Mouse (Mus musculus): ENCODE results near the gene Dars. TPM values are rescaled to one million over a fixed set of nuclear protein-coding genes. Genes with fewer than 3 reads are reported as not detected.

The Dars gene
- polyA plus RNA-seq, 1 experiment: 9.5 TPM

- 64% methylated on average over 4 of the region's 4 CpGs for whole genome bisulfite sequencing
- DNase-seq (ENCODE audit: low read depth, low spot score): no peak
Observed at GRCm38 (mm10) chr1:128435551-128435950, 18.4 kb upstream of the Dars start.

DNA sequence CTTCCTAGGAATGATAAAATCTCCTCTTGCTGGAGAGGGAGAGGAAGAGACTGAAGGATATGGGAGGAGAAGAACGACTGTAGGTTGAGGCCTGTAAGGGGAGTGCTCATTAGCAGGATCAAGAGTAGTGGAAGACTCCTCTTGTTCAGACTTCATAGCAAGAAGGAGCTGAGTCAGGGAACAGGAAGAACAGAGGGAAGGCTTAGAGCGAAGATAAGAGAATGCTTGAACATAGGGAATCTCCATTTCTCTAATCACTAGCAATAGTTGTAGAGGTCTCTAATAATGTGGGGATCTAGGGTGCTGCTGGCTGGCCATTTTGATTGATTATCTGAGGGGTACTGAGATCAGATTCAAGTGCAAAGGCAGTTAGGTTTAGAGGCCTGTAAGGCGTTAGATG is 7.8 kb upstream of the Dars start:
- 83% methylated on average over 3 of the region's 3 CpGs for WGBS
- DNase-seq (ENCODE audit: low read depth, low spot score): no peak

- no peak for DNase-seq (ENCODE audit: low read depth, low spot score)
- 60% methylated on average over 5 of the region's 5 CpGs for WGBS
Observed at GRCm38 (mm10) chr1:128417533-128417888, 343 bp upstream of the Dars start.

- no peak for DNase-seq (ENCODE audit: low read depth, low spot score)
- 96% methylated on average over 5 of the region's 5 CpGs for WGBS
Observed at GRCm38 (mm10) chr1:128411141-128411540, 6.0 kb downstream of the Dars start.

DNA sequence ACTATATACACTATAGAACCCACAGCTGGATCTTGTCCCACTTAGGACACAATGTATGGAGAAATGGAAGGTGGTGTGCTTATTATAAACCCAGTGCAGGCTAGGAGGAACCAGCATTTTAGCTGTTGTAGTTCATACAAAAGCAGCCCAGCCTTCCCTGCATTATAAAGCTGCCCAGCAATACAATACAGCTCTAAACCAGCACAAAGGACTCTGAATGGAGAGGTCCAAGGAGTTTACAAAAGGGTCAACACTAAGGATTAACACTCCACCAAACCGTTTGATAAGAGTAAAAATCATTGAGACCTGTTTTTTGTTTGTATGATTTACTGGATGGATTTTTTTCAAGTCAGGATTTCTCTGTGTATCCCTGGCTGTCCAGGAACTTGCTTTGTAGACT is 10.3 kb downstream of the Dars start:
- 60% methylated on average over 1 of the region's 1 CpGs for WGBS
- no peak for DNase-seq (ENCODE audit: low read depth, low spot score)

- 67% methylated on average over 1 of the region's 1 CpGs for WGBS
- DNase-seq (ENCODE audit: low read depth, low spot score): no peak
Observed at GRCm38 (mm10) chr1:128405675-128406074, 11.5 kb downstream of the Dars start.

DNA sequence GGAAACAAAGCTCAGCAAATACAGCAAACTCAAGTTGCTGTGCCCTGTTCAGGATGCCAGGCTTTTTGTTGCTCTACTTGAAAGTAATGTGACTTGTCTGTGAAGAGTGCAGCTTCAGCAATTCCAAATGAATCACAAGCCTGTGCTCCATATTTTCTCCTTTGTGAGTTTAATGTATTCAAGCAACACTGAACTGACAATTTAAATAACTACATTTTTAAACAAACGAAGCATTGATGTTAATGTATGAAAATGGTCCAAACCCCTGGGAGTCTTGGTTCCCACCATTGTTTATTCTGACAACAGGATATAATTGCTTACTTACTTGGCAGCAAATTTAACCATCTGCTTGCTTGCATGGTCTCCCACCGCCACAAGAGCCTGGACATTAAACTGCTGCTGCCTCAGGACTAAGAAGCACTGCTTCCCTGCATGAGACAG is 12.1 kb downstream of the Dars start:
- no peak for DNase-seq (ENCODE audit: low read depth, low spot score)
- WGBS: 75% methylated on average over 2 of the region's 2 CpGs

DNA sequence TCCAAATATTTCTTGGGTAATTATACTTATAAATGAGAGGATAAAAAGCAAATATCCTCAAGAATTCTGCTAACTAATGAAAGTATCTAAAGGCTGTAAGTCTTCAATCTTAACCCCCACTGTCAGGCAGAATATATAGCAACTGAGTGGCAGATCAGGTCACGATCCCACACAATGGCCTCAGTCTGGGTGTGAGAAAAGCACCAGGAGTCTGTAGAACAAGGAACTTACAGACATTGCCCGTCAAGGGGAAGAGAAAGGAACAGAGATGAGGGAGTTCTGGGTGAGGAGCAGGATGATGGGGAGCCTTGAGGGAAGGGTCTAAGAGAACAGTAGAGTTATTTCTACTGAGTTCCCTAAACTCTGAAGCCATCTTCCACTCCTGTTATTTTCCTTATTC is 16.2 kb downstream of the Dars start:
- no peak for DNase-seq (ENCODE audit: low read depth, low spot score)
- WGBS: 79% methylated on average over 2 of the region's 2 CpGs

DNA sequence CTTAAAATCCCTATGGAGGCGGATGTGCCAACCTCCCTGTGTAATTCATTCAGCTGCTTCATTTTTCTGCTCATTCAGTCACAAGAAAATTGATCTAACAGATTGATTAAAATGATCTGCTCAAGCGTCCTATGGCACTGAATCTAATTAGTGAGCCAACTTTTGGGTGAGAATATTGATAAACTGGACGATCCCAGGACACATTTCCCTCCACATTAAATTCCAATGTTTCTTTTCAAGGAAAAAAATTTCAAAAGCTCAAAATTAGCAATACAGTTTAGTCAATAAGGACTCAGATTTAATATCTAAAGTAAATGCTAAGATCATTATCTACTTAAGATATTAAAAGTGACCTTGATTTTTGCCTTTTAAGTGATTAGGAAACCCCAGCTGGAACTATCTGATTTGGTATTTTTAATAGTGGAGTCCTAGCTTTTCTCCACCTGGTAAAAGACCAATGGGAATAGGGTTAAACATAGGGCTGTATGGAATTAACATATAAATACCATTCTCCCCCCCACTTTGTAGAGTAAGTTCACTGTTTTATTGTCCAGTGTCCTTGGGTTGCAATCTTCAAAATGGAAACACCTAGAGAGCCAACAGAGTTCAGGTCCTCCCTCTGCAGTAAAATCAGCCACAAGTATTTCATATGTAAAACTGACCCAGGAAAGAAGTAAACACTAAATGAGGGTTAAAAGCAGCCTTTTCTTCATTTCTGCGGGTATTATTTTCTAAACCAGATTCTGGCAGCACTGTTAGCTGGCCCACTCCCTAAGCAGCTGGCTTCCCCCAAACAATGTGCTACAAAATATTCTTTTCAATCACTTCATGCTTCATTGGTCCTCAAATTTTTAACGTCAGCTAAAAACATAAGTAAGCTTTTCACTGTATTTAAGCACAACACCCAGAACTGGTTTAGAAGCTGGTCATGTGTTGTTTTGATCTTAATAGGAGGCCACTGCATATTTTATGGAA is 16.9 kb downstream of the Dars start:
- 81% methylated on average over 5 of the region's 5 CpGs for WGBS

DNA sequence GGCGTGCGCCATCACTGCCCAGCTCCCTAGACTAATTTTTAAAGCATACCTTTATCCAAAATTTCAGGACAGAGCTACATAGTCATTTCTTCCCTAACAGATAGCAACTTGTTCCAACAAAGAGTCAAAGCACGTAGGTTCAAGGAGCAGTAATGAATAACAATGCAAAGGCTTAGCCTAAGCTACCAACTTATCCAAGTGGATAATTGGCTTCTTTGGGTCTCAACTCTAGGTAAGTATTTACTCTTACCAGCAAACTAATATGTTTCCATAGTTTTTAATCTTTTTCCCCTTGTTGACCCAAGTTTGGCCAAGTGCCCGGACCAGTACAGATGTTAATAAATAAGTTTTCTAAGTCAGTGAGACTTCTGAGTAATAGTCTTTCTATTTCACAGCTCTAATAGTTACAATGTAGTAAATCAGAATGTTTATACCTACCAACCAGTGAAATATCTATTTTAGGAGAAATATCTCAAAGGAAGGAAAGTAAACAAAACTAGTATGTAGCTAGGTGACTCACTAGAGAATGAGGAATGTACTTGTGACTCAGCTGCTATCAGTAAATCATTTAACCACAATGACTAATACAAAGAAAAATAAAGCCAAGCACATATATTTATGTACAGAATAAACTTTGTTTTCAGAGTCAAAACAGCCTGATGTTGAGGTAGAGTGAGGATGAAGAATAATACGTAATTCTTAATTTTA is 18.3 kb downstream of the Dars start:
- 76% methylated on average over 5 of the region's 5 CpGs for WGBS
- no peak for DNase-seq (ENCODE audit: low read depth, low spot score)

More for the DNA sequence above, 16.9 kb downstream of the Dars start:
- no peak for DNase-seq (ENCODE audit: low read depth, low spot score)

- no peak for DNase-seq (ENCODE audit: low read depth, low spot score)
- WGBS: 91% methylated on average over 3 of the region's 3 CpGs
Observed at GRCm38 (mm10) chr1:128394657-128395056, 22.5 kb downstream of the Dars start.

DNA sequence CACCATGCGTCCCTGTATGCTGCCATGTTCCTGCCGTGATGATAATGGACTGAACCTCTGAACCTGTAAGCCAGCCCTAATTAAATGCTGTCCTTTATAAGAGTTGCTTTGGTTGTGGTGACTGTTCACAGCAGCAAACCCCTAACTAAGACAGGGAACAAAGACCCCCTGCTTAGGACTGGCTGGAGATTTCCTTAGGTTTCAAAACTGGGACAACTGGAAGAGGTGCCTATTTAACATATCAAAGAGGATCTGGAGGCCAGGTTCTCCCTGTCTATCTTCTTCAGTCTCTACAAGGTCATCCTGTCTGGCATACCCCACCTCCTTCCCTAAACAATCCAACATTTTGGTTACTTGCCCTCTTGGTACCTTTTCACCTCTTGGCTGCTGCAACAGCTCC is 24.8 kb downstream of the Dars start:
- DNase-seq (ENCODE audit: low read depth, low spot score): no peak
- WGBS: 90% methylated on average over 2 of the region's 2 CpGs

DNA sequence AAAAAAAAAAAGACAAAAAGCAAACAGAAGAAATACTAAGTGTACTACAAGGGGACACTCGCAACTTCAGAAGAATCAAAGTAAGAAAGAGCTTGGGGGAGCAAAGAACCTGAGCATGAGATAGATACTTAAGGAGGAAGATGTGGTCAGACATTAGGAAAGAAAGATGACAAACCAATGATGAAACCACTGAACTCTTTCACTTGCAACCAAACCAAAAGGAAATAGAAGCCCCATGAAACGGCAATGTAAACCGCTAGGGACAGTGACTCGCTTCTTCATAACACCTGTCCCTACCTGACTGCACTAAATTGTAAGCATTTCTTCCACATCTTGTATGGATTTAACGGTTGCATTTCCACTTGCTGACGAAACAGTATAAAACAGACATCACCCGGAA is 30.7 kb downstream of the Dars start:
- WGBS: 49% methylated on average over 7 of the region's 7 CpGs
- DNase-seq (ENCODE audit: low read depth, low spot score): no peak

GRCm38 (mm10) chr1:128376841-128377240 is 40.3 kb downstream of the Dars start:
- 98% methylated on average over 4 of the region's 4 CpGs for WGBS
- DNase-seq (ENCODE audit: low read depth, low spot score): no peak

GRCm38 (mm10) chr1:128372143-128372860 is 44.9 kb downstream of the Dars start:
- DNase-seq (ENCODE audit: low read depth, low spot score): no peak
- WGBS: 78% methylated on average over 7 of the region's 7 CpGs

DNA sequence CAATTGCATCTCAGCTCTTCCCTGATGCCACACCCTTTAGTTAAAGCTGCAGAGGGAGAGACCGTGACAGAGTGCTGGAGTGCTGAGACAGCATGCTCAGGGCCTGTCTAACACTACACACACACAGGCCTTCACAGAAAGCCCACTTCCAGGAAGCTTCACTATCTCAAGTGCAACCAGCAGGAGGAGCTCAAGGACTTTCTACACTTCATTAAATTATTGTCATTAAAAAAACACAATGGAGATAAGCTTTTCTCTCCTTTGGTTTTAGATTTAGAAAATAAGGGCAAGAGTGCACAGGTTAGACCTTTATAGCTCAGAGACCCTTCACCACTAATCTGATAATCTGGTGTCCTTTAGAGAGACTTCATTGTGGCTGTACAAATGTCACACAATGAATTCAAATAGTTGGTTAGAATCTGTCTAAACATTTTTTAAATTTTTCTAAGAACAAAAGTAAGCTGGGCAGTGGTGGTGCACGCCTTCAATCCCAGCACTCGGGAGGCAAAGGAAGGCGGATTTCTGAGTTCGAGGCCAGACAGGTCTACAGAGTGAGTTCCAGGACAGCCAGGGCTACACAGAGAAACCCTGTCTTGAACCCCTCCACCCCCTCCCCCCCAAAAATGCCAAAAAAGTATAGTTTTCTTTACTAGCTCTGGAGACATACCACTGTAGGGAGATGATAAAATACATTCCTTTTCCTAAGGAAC is 48.3 kb downstream of the Dars start:
- DNase-seq (ENCODE audit: low read depth, low spot score): no peak
- WGBS: 69% methylated on average over 5 of the region's 5 CpGs

DNA sequence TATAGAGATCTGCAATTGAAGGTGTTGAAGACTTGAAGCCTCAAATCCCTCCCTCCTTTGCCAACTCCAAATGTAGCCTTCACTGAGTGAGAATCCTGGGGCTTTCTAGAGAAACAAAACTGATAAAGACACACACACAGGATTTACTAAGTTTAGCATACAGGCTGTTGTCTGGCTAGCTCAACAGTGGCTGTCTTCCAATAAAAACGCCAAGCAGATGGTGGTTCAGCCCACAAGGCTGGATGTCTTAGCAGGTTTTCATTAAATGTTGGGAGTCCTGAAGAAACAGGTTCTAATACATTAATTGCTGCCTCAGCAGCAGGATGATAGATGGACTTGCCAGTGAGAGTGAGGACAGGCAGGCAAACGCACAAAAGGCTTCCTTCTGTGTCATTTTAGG is 56.6 kb downstream of the Dars start:
- no peak for DNase-seq (ENCODE audit: low read depth, low spot score)
- WGBS: 54% methylated on average over 2 of the region's 2 CpGs

GRCm38 (mm10) chr1:128359554-128360376 is 57.4 kb downstream of the Dars start, which contains the start of gene Mcm6:
Mcm6 (minus strand) TSS chr1:128359664.
- peak; percentile 68 for DNase-seq (ENCODE audit: low read depth, low spot score)
- 1% methylated on average over 38 of the region's 38 CpGs for WGBS
